Mouse (Mus musculus): ENCODE measurements around the gene Ror1.

The Ror1 gene

DNA sequence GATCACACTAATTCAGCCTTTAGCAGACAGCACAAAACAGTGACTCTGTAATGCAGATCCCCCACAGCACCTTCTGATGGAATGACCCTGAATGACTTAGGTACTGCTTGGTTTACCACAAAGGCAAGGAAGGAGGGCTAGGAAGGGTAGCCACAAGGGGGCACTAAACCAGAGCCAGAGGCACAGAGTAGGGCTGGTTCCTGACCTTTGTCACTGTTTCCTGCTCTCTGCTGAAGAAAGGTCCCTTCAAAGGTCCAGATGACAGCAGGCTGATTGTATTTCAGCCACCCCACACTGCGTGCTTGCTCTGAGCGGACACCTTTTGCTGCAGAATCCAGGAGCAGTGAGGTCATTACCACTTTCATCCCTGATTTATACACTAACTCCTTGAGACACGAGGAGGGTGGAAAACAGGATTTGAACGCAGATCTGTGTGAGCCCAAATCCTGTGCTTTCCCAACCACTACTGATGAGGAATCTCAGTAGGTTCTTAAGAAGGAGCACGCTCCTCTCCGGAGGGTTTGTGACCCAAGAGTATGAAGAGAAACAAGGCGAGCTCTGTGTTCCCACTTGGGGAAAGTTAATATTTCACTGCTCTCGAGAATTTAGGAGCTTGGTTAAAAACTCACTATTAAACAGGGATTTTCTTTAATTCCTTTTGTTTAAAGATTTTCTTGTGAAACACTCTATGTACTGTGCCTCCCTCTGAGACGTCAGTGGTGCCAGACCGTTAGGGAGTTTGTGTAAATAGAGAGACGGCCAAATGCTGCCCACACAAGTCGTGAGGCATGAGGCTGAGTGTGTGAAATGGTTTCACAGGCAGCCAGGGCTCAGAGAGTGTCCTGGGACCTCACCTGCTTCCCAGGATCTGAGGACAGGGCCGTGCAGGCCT, 119.0 kb downstream of the Ror1 start:
- no peak for DNase-seq (ENCODE audit: low spot score in 2 of 2)

DNA sequence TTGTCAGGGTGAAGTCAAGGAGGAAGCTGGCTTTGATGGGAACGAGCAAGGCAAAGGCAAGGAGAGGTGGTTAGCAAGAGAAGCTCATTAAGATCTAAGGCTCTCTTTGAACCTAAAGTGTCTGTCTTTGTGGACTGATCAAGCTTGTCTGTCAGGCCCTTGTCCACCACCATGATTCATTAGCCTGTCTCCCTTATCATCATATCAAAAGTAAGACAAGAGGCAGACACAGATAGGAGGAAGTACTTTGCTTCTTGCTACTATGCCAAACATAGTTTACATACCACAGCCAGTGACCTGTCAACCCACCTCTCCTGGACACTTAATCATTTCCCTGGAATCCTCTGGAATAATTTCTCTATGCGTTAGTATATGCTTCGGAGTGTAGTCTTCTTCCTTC, 121.0 kb downstream of the Ror1 start:
- no peak for DNase-seq (ENCODE audit: low spot score in 2 of 2)

DNA sequence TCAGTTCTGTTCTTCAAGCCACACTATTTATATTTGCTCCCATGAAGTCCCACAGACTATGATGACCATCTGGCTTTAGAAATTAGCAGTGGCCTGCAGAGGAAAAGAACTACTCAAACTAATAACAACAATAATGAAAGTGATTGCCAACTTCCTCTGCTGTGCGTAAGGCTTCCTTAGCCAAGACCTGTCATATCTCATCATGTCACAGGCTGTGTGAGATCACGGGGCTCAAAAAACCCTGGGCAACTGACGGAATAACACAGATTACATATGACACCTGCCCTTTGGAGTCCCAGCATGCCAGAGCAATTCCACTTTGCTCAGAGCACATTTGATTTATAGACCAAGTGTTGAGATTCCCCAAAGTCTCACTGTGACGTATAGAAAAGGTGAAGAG, 123.4 kb downstream of the Ror1 start:
- DNase-seq (ENCODE audit: low spot score in 2 of 2), result no peak

DNA sequence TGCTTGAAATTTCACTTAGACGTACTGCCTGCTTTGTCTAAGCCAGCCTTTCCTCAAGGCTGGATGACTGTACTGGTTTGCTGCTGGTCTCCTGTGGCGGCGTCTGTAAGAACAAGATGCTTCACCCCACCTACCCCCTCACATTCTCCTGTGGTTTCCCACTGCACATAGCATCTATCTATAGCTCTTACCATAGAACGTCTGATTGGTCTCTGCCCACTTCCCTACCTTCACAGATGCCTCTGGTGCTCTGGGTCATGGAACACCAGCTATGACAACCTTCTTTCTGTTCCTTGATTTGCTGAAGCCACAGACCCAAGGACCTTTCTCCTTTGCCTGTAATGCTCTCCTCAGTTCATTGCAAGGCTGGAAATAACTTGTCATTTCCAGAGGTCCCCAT, 124.0 kb downstream of the Ror1 start:
- DNase-seq (ENCODE audit: low spot score in 2 of 2), result no peak

DNA sequence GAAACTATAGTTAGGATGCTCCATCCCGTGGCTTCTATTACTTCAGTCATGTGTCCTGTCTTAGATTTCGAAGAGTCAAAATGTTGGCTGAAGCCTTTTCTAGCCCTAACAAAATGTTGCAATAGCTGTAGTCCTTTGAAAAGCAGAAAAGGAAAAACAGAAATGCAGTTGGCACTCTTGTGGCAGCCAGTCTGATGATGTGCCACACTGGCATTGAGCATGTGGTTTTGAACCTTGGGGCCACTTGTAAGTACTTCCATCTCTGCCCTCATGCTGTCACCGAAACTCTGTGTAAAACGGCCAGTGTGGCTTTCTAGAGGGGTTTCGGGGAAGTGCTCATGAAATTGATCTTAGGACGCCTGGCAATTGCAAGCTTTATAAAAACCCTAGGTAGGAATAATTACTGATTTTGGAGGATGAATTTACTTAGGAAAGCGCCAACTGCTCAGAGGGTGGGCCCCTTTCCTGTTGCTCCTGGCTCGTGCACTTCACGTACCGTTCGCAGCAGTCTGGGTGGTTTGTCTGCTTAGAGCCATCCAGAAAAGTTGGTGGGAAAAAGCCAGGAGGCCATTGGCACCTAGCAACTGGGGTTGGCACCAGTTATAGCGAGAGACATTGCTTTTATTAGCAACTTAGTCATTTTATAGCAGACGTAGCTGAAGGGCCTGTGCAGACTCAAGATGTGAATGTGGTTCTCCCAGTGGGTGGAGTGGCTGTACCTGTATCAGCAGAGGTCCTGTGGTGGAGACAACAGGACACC, 126.6 kb downstream of the Ror1 start:
- no peak for DNase-seq (ENCODE audit: low spot score in 2 of 2)

DNA sequence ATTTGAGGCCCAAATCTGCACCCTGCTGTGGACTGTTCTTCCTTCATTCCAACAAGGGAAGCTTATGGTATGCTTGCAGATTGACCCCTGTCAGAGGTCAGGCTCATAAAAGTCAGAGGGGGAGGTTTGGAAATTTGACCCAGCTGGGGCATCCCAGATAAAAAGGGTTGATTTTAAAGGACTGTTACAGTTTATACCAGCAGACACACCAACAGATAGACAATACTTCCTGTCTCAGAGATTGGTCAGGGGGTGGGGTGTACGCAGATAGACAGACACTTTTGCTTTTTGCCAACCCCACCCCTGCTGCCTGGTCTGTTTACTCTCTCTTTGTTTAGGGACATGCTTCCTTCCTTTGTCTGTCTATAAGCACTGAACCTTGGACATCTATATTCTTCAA, 127.9 kb downstream of the Ror1 start:
- DNase-seq (ENCODE audit: low spot score in 2 of 2), result no peak

DNA sequence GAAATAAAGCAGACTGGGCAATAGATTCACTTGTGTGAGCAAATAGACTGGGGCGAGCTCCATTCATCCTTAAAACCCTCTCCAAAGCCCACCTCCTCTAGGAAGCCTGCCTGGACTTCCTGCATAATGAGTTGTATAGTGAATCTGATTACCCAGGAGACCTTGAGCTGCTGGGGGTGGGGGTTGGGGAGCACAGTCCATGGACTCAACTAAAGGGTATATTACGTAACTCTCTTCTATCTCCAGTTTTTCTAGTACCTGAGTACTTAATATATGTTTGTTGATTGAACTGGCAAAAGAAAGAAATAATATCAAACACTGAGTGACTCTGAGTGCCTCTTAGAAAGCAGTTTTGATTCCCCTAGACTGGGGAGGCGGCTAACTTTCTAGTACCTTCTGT, 128.4 kb downstream of the Ror1 start:
- no peak for DNase-seq (ENCODE audit: low spot score in 2 of 2)

DNA sequence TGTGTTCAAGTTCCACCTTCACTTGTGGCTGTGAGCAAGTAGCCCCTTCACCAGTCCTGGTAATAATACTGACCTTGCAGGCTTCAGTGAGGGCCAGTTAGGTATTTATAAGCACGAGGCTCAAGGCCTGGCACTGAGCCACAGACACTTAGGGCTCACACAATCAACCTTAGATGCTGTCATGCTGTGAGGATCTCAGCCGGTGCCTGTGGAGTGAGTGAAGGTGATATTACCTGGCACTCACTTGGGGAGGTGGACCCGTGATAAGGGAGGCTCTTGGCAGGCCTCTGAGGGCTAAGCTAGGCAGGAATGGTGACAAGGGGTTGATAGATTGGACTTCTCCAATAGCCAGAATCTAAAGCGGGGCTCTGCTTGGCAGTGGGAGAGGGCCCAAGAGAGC, 131.0 kb downstream of the Ror1 start:
- no peak for DNase-seq (ENCODE audit: low spot score in 2 of 2)

DNA sequence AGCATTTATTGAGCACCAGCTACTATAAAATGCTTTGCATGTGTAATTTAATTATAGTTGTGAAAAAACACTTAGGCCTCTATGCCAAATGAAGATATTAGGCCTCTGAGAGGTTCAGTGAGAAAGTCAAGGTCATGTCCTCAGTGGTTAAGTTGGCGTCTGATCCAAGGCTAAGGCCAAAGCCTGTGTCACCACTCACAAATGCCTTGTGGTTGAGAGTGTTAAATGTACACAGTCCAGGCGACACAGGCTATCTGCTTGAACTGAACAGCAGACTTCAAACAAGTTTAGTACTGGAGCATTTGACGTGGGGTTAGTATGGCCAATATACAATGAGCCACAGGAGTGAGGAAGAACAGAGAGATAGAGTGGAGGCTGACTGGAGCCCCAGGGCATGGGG, 132.5 kb downstream of the Ror1 start:
- DNase-seq (ENCODE audit: low spot score in 2 of 2), result no peak

DNA sequence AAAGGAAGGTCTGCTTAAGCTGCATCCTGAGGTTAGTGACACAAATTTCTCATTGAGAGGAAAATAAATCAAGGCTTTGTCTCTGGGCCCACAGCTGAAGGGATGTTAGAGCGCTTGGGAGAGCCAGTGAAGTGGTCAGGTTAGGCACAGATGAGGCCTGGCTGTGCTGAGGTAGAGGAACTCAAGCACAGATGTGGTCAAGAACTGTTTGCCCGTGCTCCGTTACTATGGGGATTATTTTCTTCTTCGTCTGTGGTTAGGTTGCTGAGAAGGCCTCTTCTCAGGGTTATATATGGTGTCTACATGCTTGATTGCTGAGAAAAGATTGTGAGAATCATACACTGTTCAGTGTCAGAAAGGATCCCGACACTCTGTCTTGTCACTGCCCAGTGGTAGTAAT, 134.7 kb downstream of the Ror1 start:
- DNase-seq (ENCODE audit: low spot score in 2 of 2), result no peak

DNA sequence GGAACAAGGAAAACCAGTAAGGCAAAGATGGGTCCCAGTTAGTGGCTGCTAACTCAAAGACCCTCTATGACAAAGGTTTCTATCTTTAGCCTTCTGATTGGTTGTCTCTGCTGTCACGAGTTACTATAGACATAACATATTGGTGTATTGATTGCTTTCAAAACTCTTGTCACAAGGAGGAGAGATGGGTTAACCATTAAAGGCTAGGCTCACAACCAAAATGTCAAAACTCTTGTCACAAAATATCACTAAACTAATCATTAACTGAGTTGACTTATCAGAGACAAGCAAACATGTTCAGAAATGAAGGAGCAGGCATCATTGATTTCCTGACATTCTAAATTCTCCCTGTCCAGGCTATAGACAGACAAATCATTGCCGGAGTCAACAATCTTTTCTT, 135.4 kb downstream of the Ror1 start:
- no peak for DNase-seq (ENCODE audit: low spot score in 2 of 2)

DNA sequence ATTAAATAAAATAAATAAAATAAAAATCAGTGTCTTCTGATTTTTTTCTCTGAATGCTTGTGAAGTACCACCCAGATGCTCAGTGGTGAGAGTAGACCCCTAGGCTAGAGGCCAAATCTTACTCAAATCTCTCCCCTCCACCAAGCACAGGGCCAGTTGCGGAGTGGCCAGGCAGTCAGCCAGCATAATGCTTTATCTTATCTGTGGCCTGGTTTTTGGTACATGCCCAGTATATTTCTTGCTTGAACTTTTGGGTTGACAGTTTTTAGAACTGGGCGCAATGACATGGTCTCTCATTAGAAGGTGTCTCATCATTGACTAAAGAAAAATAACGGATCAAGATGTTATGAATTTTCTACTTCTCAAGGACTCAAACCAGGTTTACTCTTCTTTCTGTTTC, 136.3 kb downstream of the Ror1 start:
- DNase-seq (ENCODE audit: low spot score in 2 of 2), result no peak

DNA sequence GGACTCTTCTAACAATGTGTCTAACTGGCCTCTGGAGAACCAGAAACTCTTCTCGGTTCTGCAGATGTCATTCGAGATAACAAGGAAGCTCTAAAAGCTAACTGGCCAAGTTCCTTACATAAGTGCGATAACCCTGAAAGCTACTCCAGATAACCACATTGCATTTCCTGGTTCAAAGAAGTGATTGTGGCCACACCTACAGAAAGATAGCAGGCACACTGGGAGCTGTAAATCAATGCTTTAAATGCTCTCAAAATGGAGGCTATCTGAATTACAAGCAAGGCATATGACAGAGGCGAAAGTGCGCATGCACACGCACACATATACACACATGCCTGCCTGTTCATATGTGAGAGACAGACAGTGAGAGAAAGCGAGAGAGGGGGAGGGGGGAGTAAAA, 136.9 kb downstream of the Ror1 start:
- DNase-seq (ENCODE audit: low spot score in 2 of 2), result no peak

DNA sequence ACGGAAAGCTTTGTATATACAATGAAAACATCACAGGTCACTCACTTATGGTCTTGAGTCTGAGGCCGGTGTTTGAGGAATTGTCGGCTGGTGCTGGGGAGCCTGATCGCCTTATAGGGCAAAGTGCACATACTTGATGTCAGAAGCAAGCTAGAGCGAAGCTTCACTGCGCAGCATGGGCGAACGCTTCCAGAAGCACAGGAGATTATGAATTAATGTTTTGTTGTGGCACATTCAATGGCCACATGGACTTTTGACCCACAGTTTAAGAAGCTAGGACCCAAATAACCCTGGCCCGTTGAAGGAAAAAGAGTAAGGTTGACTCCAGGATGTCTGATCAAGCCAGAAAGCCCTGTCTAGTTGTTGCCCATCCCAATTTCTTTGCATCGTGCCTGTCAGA, 138.2 kb downstream of the Ror1 start:
- no peak for DNase-seq (ENCODE audit: low spot score in 2 of 2)

DNA sequence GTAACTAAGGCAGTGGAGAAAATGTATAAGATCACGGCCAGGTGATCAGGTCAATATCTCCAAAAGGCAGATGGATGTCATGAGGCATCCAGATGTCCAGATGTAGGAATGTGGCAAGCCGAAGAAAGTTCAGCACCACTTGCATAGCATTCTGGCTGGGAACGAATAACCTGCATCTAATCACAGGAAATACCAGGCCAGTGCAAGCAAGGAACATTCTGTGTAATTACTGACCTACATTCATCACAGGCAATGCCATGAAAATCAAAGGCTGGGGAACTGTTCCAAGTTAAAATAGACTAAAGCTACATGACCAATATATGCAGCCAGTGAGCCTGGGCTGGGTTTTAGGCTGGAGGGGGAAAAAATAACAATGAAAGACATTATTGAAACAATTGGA, 140.7 kb downstream of the Ror1 start:
- no peak for DNase-seq (ENCODE audit: low spot score in 2 of 2)

DNA sequence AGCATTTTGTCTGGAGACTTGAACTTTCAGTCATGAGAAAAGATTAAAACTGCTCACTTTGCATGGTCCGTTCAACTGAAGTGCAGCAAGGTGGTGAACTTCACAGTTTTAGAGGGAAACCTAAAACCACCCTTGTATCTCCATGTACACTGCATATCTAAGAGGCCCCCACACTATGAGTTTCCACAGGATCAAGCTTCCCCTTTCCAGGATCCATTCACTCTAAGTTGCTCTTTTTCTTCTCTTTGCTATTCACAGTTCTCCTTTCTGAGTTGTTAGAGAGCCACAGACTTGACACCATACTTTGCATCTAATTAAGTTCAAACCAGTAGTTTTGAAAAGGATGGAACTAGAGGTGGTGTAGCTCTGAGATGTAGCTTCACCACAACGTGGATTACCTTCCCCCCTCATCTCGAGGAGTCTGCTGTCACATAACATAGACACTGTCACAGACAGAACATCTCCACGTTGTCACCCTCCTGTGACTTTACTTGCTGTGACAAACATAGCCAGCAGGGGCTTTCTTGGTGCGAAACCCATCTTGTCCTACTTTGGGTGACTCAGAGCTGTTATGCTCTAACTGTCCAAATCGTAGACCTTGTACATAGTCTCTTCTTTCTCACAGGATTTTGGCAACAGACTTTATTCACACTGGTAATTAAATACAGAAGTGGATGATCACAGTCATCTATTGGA, 146.6 kb downstream of the Ror1 start:
- no peak for DNase-seq (ENCODE audit: low spot score in 2 of 2)

DNA sequence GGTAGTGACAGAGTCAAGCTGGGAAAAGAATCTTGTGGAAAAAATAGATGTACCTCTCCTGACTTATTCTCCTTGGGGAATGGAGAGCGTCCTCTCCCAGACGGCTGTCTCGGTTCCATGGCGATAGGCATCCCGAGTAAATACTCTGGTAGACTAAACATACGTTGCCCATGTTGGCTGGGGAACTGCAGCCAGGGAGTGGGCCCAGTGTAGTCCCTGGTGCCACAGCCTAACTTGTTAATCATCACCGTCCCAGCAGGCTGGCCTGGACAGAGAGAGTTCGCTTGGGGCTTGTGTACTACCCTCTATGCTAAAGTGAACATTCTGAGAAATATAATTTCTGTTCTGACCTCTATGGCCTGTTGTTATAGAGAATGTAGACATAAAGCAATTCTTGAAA, 148.7 kb downstream of the Ror1 start:
- no peak for DNase-seq (ENCODE audit: low spot score in 2 of 2)

DNA sequence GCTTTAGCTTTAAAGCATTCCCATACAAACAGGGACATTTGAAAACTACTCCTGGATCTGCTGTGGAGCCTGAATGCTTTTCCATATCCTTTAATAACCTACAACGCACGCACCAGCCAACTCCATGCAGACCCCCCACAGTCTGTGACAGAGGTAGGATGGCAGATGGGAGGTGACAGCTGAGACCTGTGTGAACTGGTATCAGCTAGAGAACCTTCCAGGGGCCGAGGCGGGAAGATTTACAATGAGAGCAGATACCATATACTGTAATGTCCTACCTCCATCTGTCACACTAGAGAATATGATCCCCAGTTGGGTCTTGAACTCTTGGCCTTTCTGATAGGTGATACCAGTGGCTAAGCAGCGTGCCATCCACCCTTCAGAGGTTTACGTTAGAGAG, 149.1 kb downstream of the Ror1 start:
- no peak for DNase-seq (ENCODE audit: low spot score in 2 of 2)

DNA sequence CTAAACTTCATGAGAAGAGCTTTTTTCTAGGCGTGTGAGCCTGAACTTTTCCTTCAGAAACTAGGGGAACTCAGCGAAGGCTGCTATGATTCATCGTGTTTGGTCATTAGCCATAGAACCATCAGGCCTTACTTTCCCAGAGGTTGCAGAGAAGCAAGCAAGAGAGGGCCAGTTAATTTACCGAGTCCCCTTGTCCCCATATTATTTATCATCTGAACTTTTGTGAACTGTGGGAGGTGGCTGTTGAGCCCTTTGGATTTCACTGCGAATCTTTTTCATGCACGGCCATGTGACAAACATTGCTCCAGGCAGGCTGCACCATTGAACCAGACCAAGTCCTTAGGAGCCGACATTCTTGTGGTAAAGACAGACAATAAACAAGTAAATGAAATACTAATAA, 152.2 kb downstream of the Ror1 start:
- no peak for DNase-seq (ENCODE audit: low spot score in 2 of 2)

DNA sequence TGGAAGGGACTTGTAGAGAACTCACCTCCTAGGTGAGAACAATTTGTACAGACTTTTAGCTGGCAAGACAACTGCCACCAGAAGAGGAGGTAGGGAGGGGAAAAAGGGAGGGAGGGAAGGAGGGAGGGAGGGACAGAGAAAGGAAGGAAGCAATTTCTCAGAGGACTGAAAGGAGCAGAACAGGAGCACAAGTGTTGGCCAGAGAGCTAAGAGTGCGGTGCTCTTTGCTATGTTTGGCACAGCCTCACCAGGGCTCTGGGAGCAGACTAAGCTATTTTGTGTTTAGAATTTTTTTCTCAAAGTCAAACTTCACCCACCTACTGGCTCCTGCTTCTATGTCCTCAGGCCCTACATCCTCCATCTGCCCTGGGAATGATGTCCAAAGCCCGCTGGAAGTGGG, 152.7 kb downstream of the Ror1 start:
- DNase-seq (ENCODE audit: low spot score in 2 of 2), result no peak

DNA sequence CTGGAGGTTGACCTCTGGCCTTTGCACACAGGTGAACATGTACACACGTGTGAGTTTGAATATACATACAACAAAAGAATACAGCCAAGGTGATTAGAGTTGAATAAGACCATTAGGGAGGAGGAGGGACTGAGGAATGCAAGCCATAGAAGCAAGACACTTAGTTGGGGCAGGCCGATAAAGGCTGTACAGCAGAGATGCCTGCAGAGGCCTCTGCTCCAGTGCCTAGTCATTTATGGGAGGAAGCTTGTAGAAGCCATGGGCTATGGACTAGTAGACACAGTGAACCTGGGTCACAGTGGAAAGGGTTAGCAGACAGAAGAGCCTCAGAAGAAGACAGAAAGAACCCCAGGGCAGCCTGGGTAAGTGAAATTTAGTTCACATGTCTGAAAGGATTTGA, 155.7 kb downstream of the Ror1 start:
- DNase-seq (ENCODE audit: low spot score in 2 of 2), result no peak

DNA sequence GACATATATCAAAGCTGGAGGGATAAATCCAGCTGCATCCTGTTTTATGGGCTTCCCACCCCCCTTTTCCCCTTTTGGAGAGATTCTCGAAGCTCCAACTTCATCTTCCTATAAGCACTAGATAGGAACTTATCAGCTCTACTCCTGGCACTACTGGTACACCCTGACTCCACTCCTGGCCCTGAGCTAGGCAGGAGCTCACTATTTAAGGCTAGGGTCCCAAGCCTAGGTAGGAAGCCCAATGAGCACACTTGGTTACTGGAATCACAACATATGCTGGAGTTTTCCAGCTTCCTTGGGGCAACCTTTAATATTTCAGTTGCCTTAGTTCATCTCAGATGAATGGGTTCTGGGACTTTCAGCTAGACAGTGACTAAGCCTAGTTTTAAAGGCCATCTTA, 156.5 kb downstream of the Ror1 start:
- no peak for DNase-seq (ENCODE audit: low spot score in 2 of 2)

DNA sequence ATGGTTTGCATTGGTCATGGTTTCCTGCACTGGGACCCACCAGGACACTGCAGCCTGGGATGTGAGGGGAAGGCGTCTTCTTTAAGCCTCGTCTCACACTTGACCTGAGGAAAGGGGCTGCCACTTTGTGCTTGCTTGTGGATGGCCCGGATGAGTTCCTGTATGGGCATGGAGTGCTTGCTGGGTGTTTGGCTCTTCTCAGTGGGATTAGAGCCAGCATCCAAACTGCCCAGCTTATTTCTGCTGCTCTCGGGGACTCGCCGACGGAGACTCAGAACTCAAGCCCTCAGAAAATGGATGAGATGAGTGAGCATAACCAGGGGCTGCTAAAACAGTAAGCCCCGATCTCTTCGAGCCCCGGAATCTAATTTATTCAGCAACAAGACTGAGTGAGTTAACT, 157.1 kb downstream of the Ror1 start:
- no peak for DNase-seq (ENCODE audit: low spot score in 2 of 2)

Data from spleen, postnatal 4 days (tissue).